Mouse (Mus musculus): ENCODE data around the gene Morf4l2. TPM values are rescaled to one million over a fixed set of nuclear protein-coding genes. Genes with fewer than 3 reads are reported as not detected.

Gene Morf4l2
- polyA plus RNA-seq, 1 experiment from 2014 or later: 558 TPM

Other genes with a start within 250 kb of the Morf4l2 start
- gene Kir3dl1, start 225.7 kb downstream of the Morf4l2 start, polyA plus RNA-seq (2014; fragmentation: Nextera tagmentation; extraction: Ambion mirVana): not detected in 2 replicates
- gene Kir3dl2, start 199.6 kb downstream of the Morf4l2 start, polyA plus RNA-seq (2014; fragmentation: Nextera tagmentation; extraction: Ambion mirVana): not detected in 2 replicates
- gene Tceal3, start 152.8 kb downstream of the Morf4l2 start, polyA plus RNA-seq (2014; fragmentation: Nextera tagmentation; extraction: Ambion mirVana): 9.9 and 12.7 TPM in 2 replicates
- 9.7 and 11.2 TPM in 2 replicates for gene Tceal1, start 35.7 kb downstream of the Morf4l2 start, polyA plus RNA-seq (2014; fragmentation: Nextera tagmentation; extraction: Ambion mirVana)
- gene Glra4, start 36.5 kb upstream of the Morf4l2 start, polyA plus RNA-seq (2014; fragmentation: Nextera tagmentation; extraction: Ambion mirVana): not detected in 2 replicates
- 6.8 and 7.4 TPM in 2 replicates for gene Plp1, start 79.0 kb upstream of the Morf4l2 start, polyA plus RNA-seq (2014; fragmentation: Nextera tagmentation; extraction: Ambion mirVana)
- gene Rab9b, start 125.1 kb upstream of the Morf4l2 start, polyA plus RNA-seq (2014; fragmentation: Nextera tagmentation; extraction: Ambion mirVana): 2.1 and 2.4 TPM in 2 replicates
- not detected in 2 replicates for gene H2bfm, start 183.6 kb upstream of the Morf4l2 start, polyA plus RNA-seq (2014; fragmentation: Nextera tagmentation; extraction: Ambion mirVana)
- gene Tmsb15b2, start 231.8 kb upstream of the Morf4l2 start, polyA plus RNA-seq (2014; fragmentation: Nextera tagmentation; extraction: Ambion mirVana): 49.6 and 58.7 TPM in 2 replicates
- gene Tmsb15l, start 233.2 kb upstream of the Morf4l2 start, polyA plus RNA-seq (2014; fragmentation: Nextera tagmentation; extraction: Ambion mirVana): 4.6 and 7.0 TPM in 2 replicates
- gene Tmsb15b1, start 233.2 kb upstream of the Morf4l2 start, polyA plus RNA-seq (2014; fragmentation: Nextera tagmentation; extraction: Ambion mirVana): 20.9 and 25.3 TPM in 2 replicates
- gene Zcchc18, start 249.5 kb upstream of the Morf4l2 start, polyA plus RNA-seq (2014; fragmentation: Nextera tagmentation; extraction: Ambion mirVana): 94.4 and 99.1 TPM in 2 replicates

All from forebrain, embryonic 11.5 days (tissue).